Mouse (Mus musculus) gastrocnemius, adult 18-20 months (tissue): ENCODE data around the gene Rnls. TPM values are rescaled to one million over a fixed set of nuclear protein-coding genes. Genes with fewer than 3 reads are reported as not detected.
A peak's percentile ranks its signal among the peaks of the same experiment; 100 is the strongest.
"Not testable (repeated sequence)": the region's sequence is repeated elsewhere in the genome, so short reads cannot be mapped to it uniquely, and the experiment has no call there.

Source experiments
- DNase-seq: peaks from one replicate; pipeline ENCODE4 v3.0.0; 2021; ENCODE audit warnings: low spot score
- long read RNA-seq, 2 experiments: library from polyadenylated mRNA; stranded (forward); transcript quantifications; one replicate each; pipeline ENCODE4 v2.0.0; 2021
- total RNA-seq, 2 experiments: library from RNA; stranded (reverse); gene quantifications; 2 replicates each; pipeline ENCODE4 v1.2.3; 2021

Gene Rnls
- total RNA-seq: 10 to 100 TPM in 1 of 2 experiments, 1 to 10 TPM in 1; 9.1 to 10.7 TPM
- long read RNA-seq, experiment 1, transcript Rnls-201 (7 exons, 1,597 nt): major isoform, 15 of 22 reads
- long read RNA-seq, experiment 1, partial matches to known transcripts: 1 of 22 reads
- long read RNA-seq, experiment 1, other reads (novel, unspliced or antisense): 5 of 22 reads
- long read RNA-seq, experiment 2, transcript Rnls-201 (7 exons, 1,597 nt): major isoform, 10 of 12 reads
- long read RNA-seq, experiment 2, partial matches to known transcripts: 0 of 12 reads
- long read RNA-seq, experiment 2, other reads (novel, unspliced or antisense): 2 of 12 reads

DNA sequence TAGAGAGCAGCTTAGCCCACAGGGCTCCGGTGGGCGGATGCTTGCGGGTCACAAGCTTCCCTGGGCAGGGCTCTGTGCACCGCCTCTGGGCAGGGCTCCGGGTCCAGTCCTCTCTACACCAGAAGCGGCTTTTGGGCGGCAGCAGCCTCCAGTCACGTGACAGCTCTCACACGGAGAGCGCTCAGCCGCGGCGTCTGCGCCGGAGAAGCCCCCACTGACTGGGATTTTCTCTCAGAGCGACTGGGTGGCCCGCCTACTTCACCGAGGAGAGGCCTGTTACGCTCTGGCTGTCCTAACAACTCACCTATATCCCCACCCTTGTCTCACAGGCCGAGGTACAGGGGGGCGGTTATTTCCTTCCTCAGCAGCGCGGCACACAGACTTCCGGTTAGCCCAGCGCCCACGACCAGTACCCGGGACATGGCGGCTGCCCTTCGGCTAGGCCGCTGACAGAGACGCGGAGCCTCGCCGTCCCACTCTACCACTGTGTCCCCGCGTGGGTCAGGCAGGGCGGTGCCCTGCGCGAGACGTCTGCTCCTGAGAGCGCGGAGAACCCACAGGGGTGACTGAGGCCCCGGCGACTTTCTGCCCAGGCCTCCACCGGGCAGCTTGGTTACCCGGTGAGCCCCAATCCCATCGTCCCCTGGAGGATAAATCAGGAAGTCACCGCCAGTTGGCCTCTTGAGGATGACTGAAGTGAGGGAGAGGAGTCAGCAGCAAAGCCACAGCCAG is at the start of gene Rnls:
Gene Rnls, minus strand, starts transcription at position 645 of the 732 bp plus-strand sequence.
- DNase-seq: peak; percentile 85

DNA sequence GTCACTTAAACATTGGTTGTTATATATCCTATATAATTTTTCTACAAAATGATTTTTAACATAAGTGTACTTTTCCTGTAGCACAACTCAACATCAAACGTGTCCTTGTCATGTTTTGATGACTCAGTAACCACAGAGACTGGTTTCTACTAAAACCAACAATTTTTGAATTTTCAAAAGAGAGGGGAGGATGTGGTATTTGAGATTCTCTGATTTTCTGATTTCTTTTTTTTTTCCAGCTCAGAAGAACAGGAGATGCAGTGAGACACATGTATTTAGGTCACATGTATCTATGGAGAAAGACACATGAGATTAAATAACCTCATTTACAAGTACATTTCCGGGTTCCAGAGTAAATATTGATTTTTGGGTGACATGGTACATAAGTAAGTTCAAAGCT is 37.4 kb upstream of the Rnls start:
- DNase-seq: no peak

DNA sequence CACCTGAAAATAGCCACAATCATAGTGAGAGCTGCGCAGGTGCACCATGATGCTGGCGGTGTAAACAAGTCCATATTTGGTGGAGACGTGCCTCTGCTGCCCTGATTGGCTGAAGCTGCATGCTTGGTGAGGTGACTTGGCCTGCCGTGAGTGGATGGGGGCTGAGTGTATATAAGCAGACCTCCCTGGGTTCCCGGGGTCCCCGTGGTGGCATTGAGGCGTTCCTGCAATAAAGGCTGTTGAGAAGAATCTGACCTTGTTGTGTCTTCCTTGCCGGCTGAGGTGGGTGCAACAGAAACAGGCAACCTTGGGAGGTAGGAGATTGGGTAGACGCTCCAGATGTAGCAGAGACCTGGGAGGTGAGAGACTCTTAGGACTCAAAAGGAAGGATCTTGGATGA is 27.3 kb upstream of the Rnls start:
- DNase-seq: not testable (repeated sequence)

DNA sequence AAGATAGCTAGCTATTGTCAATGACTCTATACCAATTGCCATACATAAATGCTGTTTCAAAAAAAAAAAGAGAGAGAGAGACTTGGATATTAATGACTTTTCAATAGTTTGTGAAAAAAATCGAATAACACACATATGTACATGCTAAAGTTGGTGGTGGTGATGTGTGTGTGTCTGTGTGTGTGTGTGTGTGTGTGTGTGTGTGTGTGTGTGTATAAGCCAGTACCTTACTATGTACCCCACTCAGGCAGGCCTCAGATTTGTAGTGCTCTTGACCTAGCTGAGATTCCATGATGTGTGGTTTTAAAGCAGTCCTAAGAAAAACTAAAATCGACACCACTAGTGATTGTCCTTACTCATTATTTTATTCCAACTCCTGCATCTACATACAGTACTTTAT is 11.3 kb downstream of the Rnls start:
- no peak for DNase-seq

DNA sequence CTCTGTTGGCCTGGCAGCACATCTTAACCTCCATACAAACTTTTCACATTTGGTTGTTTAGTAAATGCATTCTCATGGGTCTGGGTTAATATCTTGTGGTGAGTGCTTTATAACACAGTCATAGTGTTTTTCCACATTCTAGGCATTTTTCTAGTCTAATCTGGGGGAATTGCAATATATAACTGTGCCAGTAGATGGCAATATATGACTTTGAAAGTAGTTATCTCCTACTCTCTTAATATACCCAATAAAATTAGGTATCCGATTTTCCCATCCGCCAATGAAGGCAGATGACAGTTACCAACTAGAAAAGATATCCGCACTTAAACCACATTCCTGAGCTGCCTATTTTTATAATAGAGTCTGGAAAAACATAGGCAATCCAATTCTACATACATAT is 11.7 kb downstream of the Rnls start:
- DNase-seq: peak; percentile 11

DNA sequence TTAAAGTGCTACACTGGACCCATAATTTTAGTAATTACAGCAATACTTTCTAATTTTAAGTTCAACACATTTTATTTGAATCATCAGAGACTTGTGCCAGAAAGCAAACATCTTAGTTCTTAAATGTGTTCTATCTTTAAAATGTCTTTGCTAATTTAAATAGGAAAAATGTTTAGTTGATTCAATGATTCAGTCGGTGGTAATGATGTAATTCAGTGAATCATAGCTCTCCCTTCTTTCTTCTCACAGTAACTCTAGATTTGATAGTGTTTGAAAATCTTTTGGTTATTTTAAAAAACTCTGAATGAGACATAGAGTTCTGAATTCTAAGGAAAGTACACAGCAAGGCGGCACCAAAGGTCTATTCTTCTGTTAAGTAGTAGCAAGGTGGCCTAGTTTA is 23.3 kb downstream of the Rnls start:
- no peak for DNase-seq

DNA sequence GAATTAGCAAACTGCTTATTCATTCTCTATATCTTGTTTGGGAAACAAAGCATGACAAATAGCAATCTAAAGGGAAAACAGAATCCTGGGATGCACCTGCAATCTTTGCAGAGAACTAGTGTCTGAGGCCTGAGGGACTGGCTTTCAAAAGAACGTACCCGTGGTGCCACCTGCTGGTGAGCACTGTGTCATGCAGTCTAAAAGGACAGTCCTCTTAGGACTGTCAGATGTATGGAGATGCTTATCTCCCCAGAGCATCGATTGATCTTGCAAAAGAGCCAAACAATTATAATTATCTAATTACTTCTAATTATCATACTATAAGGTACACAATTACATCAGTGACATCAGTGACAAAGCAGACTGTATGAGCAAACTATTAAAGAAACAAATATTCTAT is 25.4 kb downstream of the Rnls start:
- DNase-seq: peak; percentile 63

DNA sequence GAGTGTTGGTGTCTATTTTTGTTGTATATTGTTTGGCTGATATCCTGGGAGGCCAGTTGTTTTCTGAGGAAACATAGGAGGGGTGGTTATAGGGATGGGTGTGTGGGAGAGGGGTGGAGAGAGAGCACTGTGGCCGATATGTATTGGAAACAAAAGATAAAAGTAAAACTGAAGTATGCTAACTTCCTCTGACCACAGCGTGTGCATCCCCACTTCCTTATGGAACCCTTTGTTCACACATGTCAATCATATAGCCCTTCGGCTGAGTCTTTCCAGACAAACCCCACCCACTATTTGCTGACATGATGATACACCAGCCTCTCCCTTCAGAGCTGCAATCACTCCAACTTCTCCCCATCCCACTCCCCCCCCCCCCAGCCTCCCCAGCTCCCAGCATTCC is 35.1 kb downstream of the Rnls start:
- DNase-seq: no peak

DNA sequence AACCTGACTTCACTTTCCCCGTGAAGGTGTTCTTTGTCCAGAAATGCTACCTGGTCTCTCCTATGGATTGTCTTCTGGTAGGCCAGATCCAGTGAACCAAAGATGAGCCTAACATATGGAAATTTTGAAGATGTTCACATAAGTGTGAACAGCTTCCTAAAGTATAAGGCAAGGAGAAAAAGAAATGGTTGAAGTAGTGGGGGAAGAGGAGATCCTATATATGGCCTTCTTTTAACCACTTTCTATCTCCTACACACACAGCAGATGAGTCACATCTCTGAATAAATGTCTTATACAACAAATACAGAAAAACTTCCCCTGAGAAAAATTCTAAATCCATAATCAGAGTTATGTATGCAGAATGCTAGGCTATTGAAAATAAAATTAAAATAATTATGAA is 52.0 kb downstream of the Rnls start:
- no peak for DNase-seq

DNA sequence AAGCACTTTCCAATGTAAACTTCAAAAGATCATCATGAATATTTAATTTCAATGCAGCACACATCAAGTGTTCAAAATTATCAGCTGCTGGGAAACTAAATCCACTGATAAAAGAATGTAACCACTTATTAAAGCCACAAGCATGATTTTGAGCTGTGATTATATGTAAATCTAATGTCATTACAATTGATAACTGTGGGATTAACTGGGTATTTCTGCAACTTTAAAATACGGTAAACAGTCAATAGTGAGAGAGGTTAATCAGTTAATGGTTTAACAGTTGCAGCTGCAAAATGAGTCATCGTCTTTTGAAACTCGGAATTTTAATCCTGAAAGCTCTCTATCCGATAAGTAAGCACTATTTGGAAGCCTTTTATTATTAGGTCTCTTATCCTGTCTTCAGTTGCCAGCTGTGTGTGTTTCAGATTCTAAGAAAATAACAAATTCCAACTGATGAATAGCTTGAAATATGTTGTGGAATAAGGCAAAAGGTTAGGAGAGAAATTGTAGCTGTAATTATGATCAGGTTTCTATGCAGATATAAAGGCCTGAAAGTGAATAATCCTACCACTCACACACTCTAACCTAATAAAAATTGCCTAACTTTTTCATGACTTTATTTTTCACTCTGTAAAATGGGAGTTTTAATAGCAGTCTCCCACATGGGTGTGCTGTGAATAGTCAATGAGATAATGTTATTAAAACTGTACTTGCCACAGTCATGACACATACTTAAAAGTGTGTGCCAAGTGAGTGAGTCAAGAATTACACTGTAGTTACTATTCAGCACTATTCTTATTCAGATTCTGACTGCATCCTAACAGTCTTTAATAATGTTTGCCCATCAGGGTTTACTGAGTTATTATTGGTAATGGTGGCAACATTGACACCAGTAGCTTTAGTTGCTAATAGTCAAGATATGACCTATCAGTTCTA is 65.1 kb downstream of the Rnls start:
- no peak for DNase-seq

DNA sequence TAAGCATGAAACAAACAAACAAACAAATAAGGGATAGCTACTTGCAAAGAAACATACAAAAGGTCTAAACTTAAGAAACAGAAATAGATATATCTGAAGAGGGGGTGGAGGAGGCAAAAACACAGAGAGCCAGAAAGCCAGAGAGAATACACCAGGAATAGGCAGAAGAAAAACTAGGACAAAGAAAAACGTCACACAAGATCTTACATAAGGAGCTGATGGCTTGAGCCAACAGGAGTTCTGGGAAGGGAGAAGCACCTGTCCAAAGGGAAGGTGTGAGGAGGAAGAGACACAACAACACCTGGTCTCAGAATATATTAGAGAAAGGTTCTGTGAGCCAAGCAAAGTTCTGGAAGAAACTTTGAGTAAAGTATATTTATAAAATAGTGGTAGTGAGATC is 73.3 kb downstream of the Rnls start:
- no peak for DNase-seq

DNA sequence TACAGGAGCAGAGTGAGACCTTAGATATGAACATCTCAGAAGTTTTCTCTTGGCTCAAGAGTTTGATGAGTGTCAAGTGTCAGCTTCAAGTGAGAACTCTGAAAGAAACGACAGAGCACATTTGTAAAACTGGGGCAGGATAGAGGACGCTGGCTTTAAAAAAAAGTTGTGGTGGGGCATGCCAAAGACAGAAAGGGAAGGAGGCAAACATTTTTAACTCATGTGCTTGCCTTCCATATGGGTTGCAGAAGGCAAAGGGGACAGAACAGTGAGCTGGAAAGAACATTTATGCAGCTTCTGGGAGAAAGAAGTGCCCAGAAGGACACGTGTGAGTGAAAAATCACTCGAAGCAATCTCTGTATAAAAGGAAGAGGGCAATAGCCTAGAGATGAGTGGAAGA is 75.0 kb downstream of the Rnls start:
- DNase-seq: no peak

DNA sequence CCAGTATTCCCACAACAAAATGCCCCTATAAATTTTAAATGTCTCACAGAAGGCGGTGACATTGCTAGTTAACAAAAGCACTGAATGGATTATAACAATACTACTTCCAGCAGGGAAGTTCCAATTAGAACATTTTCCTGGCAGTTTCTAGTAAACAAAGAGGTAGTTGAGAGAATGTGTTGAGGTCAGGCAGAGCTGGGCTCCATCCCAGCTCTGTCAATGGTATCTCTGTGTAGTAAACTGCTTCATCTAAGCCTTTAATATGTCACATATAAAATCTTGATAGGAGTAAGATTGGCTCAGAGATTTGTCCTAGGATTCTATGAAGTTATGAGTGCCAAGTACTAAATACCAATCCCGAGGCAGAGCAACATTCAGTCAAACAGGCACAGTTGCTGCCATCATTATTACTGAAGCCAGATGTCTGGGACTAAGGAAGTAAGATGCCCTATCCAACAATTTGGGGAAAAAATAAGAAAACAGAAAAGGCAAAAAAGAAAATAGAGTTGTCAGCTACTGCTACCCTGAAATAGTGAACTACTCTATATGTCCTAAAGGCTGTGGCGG is 92.3 kb downstream of the Rnls start:
- DNase-seq: no peak

DNA sequence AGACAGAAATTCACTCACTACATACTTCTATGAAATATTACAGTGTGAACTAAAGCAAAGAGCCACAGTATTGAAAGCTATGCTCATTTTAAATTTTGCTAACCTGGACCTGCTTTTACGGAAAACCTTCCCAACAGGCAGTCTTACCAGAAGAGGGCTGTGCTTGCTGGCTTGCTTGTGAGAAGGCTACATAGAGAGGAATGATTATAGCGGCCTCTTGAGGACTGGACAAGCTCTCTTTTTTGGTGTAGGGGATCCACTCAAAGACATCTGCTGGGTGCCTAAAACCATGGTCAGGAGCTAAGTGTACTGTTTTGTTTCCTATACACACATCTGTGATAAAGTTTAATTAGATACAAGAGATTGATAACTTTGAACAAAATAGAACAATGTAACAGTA is 95.8 kb downstream of the Rnls start:
- DNase-seq: no peak

DNA sequence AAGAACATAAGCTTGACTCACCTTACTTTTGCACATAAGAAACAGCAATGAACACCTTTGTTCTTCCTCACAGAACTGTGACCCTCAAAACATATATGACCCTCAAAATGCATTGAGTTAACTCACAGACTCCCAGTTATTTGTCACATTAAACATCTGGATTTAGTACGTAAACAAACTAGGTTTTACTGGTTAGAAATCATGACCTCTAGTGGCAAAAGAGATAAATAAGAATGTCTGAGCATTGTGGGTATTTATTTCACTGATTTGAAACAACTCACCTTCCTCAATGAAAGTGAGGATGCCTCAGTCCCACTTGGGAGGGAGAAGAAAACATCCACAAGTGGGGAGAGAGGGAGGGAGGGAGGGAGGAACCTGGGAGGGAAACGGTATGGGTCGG is 109.1 kb downstream of the Rnls start:
- DNase-seq: no peak

DNA sequence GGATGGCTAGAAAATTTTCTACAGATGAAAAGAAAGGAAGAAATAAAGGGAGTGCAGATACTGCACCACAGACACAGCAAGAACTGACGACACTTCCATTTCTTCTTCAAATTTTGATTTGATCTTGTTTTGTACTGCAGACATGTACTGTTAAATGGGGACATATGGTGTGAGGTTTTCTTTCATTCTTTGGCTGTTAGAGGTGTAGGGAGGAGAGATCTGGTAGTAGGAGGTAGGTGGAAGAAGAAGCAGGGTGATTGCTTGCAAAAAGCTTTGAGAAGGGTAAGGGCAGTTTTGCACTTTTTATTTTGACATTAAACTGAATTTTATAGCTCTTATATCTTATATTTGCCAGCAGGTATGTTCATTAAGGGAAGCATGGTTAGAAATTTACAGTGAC is 115.7 kb downstream of the Rnls start:
- DNase-seq: no peak

DNA sequence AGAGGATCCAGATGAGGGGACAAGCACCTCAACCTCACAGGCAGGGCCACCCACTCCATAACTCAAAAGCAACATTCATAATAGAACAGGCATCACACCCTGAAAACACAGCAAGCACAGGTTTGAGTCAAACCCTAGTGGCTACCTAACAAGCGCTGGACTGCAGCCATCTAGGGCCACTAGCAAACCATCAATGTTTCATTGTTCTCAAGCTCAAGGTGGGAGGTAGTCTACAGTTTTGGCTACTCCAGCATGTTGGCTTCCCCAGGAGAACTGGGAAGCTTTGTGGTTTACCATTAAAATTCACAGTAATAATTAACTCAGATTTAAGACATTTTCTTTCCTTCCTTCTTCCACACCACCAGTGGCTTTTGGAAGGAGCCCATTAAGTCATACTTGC is 118.4 kb downstream of the Rnls start:
- no peak for DNase-seq

DNA sequence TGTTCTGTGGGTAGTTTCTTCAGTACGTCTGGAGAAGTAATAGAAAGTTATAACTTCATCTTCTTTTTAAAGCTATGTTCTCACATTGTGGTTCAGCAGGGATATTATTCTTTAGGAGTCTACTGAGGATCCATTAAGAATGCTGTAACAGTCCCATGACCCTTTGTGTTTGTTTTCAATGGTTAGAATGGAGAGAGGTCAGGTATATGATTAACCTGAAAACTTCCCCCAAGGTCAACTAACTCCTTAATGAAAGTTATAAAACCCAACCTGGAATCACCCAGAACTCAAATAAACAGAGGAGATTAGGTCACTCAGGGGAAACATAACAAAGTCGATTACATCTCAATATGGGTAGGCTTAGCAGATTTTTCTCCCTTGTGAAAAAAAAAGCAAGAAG is 120.5 kb downstream of the Rnls start:
- no peak for DNase-seq

DNA sequence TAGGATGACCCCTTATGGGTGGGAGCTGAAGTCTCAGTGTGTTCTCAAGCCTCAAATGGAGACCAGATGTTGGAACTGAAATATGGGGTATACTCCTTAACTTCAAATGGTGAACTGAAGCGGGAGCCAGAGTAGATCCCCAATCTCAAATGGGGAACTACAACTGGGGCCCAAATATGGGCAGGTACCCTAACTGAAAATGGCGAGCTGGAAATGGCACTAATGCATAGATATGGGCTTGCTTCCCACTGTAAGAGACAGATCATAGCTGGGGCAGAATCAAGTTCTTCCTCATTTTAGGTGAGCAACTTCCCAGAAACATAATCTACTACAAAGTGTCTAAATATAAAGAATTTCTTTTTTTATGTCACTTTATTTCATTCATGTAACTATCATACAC is 121.9 kb downstream of the Rnls start:
- no peak for DNase-seq

DNA sequence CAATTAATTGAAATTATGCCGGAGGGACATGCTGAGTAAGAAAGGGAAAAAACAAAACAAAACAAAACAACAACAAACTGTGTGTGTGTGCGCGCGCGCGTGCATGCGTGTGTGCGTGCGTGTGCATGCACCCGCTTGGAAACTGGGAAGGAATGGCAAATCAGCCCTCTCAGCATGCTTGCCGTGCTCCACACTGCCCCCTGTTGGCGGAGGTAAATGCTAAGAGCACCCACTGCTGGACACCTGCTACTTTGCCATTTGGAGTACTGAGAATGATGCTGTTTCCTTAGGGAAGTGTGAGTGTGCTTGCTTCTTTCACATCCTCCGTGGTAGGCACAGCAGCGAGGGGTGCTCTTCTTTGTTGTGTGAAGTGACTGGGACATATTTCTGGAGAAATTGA is 124.1 kb downstream of the Rnls start:
- DNase-seq: no peak

DNA sequence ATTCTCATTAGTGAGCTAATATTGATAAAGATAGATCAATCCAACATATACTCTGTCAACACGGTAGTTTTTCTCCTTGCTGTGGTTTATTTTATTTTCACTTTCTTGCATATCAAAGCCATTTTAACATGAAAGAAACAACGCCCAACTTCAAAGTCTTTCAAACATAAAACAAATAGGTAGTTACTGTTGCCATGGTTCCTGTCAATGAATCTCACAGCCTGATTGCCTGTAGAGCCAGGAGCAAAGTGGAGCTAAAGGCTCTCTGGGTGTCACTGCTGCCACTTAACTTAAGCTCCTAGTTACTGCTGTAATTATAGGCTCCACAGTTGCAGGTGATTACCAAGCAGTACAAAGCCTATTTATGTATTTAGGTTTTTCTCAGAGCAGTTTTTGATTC is 126.8 kb downstream of the Rnls start:
- no peak for DNase-seq
